Mouse (Mus musculus) cortical plate, adult 2 months (tissue): ENCODE data around the gene Palm. TPM values are rescaled to one million over a fixed set of nuclear protein-coding genes. Genes with fewer than 3 reads are reported as not detected.

ENCODE experiments used
- H3K27ac ChIP-seq: fragments of 200-500 bp; 2 replicates; pipeline ENCODE4 v1.5.1; 2012; ENCODE audit warnings: low read length, control low read depth, inconsistent platforms; ENCODE audit not compliant: insufficient read depth
- H3K4me1 ChIP-seq: fragments of 200-500 bp; 2 replicates; pipeline ENCODE4 v1.6.1; 2011; ENCODE audit warnings: low read length; ENCODE audit not compliant: control insufficient read depth, insufficient read depth
- H3K4me3 ChIP-seq: fragments of 200-500 bp; 2 replicates; pipeline ENCODE4 v1.5.1; 2011; ENCODE audit warnings: mild to moderate bottlenecking, low read length, control low read depth; ENCODE audit not compliant: insufficient read depth
- CTCF ChIP-seq: fragments of 200-500 bp; IDR thresholded peaks from 2 replicates; pipeline ENCODE4 v1.5.1; 2011; ENCODE audit warnings: mild to moderate bottlenecking, control low read depth, low read length; ENCODE audit not compliant: insufficient read depth; ENCODE audit errors: extremely low read depth
- POLR2A ChIP-seq: fragments of 200-500 bp; IDR thresholded peaks from 2 replicates; pipeline ENCODE4 v1.6.1; 2011; ENCODE audit warnings: mild to moderate bottlenecking, low read length, control low read depth; ENCODE audit not compliant: insufficient read depth; ENCODE audit errors: extremely low read depth
- polyA plus RNA-seq: library from polyadenylated mRNA; depleted of rRNA; stranded (reverse); fragments of >200 nt; gene quantifications from 2 replicates; pipeline ENCODE4 v1.2.3, GENCODE M21; 2012

Palm gene
- polyA plus RNA-seq, 1 experiment = 294 TPM

DNA sequence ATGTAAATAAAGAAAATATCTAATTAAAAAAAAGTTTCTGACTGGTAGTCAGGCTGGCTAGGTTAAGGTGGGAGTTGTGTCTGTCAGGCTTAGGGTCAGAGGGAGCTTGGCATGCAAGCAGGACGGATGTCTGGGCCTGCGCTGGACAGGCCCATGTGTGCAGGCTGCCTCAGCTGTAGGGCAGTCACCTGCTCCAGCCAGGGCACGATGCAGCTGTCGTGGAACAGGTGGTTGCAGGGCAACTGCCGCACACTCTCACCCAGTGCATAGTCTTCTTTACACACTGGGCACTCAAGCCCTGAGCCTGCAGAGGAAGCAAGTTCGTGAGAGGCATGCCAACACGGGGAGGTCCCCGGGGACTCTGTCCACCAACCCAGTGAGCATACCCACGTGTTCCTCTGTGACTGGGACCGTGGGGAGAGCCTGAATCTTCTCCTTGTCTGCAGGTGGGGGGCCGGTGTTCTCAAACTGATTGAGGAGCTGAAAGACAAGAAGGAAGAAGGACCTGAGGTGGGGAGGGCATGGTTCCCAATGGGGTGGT is 32.7 kb upstream of the Palm start:
- Histone ChIP-seq H3K27ac (no peak overlapping the region), H3K4me1 (peaks cover 9% of the 10 kb centered on the region; the same call in 1 of the 2 replicates), H3K4me3 (no peak overlapping the region)
- no peak for TF ChIP-seq POLR2A
- no peak for TF ChIP-seq CTCF

- Histone ChIP-seq H3K4me3 (no peak overlapping the region), H3K27ac (no peak overlapping the region), H3K4me1 (peaks cover 9% of the 10 kb centered on the region; the same call in 1 of the 2 replicates)
- TF ChIP-seq CTCF (no peak), POLR2A (no peak)
These were observed 30.5 kb upstream of the Palm start for GRCm38 (mm10) chr10:79762875-79763274.

GRCm38 (mm10) chr10:79764234-79764633 is 29.1 kb upstream of the Palm start:
- Histone ChIP-seq H3K4me1 (peaks cover 9% of the 10 kb centered on the region; the same call in 1 of the 2 replicates), H3K4me3 (no peak overlapping the region), H3K27ac (no peak overlapping the region)
- TF ChIP-seq POLR2A (no peak), CTCF (no peak)

- TF ChIP-seq CTCF (no peak), POLR2A (no peak)
- Histone ChIP-seq H3K4me3 (peak overlapping the region; percentile 87), H3K4me1 (peaks cover 9% of the 10 kb centered on the region; the same call in 1 of the 2 replicates), H3K27ac (no peak overlapping the region)
These were observed 28.1 kb upstream of the Palm start for GRCm38 (mm10) chr10:79765228-79765745.

GRCm38 (mm10) chr10:79766001-79766507 is 27.3 kb upstream of the Palm start:
- H3K27ac ChIP-seq = peak overlapping the region; percentile 79
- H3K4me1 ChIP-seq = peaks cover 9% of the 10 kb centered on the region; the same call in 1 of the 2 replicates
- TF ChIP-seq CTCF (no peak), POLR2A (no peak)
- H3K4me3 ChIP-seq = peak overlapping the region; percentile 87

DNA sequence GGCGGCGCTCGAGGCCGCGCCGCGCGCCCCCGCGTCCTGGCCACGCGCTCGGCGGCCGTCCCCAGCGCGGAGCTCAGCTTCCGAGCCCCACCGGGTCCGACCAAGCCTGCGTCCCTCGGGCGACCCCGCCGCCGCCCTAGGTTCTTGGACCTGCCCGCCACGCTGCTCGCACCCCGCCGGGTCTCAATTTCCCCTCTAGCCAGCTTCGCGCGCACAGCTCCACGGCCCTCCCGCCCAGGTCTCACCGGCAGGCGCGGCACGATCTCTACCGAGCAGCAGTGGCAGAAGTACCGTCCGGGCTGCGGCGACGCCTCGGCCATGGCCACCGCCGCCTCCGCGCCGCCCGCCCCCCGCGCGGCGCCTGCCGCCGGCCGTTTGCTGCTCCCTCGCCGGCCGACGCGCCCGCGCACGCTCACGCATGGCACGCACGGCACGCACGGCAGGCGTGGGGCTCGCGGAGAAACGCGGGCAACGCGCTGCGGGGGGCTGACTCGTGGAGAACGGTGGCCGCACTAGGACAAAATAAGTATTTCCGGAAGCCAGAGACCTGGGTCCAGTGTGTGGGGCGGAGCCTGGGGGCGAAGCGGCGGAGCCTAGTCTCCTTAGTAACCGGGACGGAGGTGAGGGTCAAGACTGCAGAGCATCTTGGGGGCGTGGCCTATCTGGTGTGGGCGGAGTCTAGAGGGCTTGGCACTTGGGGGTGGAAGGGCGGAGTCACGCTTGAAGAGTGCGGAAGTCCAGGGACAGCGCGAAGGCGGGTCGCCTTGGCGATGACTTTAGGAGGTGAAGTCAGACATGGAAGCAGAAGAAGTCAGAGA is 26.7 kb upstream of the Palm start, which contains the start of gene Rnf126:
Gene Rnf126, minus strand, starts transcription at position 445 of the 818 bp plus-strand sequence.
- Histone ChIP-seq H3K27ac (peak within 1 kb of the TSS; percentile 79), H3K4me1 (peaks cover 9% of the 10 kb centered on the region; the same call in 1 of the 2 replicates), H3K4me3 (peak within 1 kb of the TSS; percentile 87)
- TF ChIP-seq POLR2A = no peak
- TF ChIP-seq CTCF = no peak

DNA sequence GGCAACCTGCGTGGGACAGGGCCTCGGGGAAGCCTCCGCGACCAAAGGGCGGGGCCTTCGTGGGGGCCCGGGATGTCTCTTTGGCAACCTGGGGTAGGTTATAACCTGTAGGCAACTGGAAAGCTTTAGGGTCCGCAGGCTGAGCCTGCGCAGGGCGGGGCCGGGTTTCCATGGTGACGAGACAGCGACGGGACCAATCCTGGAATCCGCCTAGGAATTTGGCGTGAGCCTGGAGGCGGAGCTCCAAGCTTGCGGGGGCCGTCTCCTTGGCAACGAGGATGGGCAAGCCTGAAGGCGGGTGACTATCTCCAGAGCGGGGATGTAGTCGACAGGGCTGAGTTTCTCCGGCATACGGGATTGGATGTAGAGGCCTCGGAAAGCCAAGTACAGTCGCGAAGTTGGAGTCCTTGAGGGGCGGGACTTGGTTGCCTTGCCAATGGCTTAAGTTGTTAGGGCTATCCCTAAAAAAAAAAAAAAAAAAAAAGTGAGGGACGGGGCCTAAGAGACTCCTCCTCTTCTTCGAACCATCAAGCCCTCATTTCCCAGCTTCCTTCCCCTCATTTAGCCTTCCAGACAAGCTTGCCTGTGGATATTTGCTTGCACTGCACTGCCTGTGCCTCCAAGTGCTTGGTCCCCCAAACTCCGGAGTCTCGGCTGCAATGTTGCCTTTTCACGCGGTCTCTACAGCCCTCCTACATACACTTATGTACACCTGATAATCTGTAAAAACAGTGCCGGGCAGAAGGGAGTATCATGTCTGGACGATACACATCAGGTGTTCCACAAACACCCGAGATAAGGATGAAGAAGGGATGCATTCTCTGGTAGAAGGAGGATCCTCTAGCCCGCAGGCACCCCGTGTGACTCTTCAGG is 25.8 kb upstream of the Palm start:
- peak overlapping the region; percentile 87 for H3K4me3 ChIP-seq
- H3K27ac ChIP-seq = peak overlapping the region; percentile 52
- H3K4me1 ChIP-seq = peaks cover 9% of the 10 kb centered on the region; the same call in 1 of the 2 replicates
- TF ChIP-seq POLR2A = peak; percentile 84; the same call in 1 of the 2 replicates
- no peak for TF ChIP-seq CTCF

- Histone ChIP-seq H3K27ac (peak overlapping the region; percentile 6; the same call in 1 of the 2 replicates), H3K4me3 (peak overlapping the region; percentile 87), H3K4me1 (peaks cover 7% of the 10 kb centered on the region; the same call in 1 of the 2 replicates)
- no peak for TF ChIP-seq POLR2A
- peak; percentile 91 for TF ChIP-seq CTCF
These were observed 25.0 kb upstream of the Palm start for GRCm38 (mm10) chr10:79768400-79768799.

GRCm38 (mm10) chr10:79769329-79769728 is 24.0 kb upstream of the Palm start:
- Histone ChIP-seq H3K4me3 (no peak overlapping the region), H3K27ac (no peak overlapping the region), H3K4me1 (peaks cover 4% of the 10 kb centered on the region; the same call in 1 of the 2 replicates)
- TF ChIP-seq POLR2A (no peak), CTCF (no peak)

GRCm38 (mm10) chr10:79772320-79772719 is 21.1 kb upstream of the Palm start:
- no peaks in the 10 kb centered on the region for H3K4me1 ChIP-seq
- H3K4me3 ChIP-seq = no peak overlapping the region
- TF ChIP-seq CTCF (no peak), POLR2A (no peak)
- no peak overlapping the region for H3K27ac ChIP-seq
